Mouse (Mus musculus): ENCODE data around the gene Pdp2. TPM values are rescaled to one million over a fixed set of nuclear protein-coding genes. Genes with fewer than 3 reads are reported as not detected.

Pdp2 gene
- 1.0 and 1.1 TPM in 2 replicates for polyA plus RNA-seq (2012; rRNA removed)

DNA sequence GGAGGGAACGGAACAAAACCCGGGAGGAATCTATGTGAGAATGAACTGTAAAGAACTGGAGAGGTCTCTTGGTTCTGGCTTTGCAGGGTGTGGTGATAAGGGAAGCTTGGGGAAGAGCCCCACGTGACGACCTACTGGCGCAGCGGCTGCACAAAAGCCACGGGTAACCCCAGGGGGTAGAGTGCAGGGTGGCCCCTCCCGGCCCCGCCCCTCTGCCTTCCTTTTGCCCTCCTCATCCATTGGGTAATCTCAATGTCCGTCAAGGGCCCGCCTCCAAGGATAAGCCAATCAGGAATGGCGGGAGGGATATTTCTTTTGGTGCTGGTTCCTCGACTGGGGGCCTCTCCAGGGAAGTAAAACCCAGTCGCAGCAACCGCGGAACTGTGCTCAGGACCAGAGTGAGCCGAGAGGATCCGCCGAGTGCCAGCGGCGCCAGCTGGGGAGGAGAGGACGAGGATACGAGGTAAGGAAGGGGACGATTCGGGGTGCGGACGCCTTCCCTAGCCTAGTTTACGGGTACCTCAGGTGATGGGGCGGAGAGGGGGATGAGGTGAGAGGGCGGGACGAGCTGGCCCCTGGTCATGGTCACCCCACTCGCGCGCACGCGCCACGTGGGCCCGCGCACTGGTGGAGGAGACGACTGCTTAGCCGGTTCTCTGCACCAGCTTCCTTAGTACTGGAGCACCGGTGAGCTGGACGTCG is at the start of gene Pdp2:
Gene Pdp2 (plus strand): TSS at position 319 of the 702 bp plus-strand sequence.

GRCm38 (mm10) chr8:104624161-104624560 is 32.9 kb downstream of the Pdp2 start, which contains the start of gene Cdh16:
TSS of gene Cdh16 (minus strand) at chr8:104624396.

GRCm38 (mm10) chr8:104630981-104631663 is 39.9 kb downstream of the Pdp2 start, which contains the start of gene Rrad:
TSS of gene Rrad (minus strand) at chr8:104631327.

GRCm38 (mm10) chr8:104641426-104642323 is 50.4 kb downstream of the Pdp2 start, which contains the start of gene Ciao2b:
TSS of gene Ciao2b (minus strand) at chr8:104641965.

Other genes with a start within 250 kb of the Pdp2 start
- gene Cmtm4, start 195.6 kb upstream of the Pdp2 start, polyA plus RNA-seq (2012; rRNA removed) = 14.2 and 14.5 TPM in 2 replicates
- 3.2 and 4.5 TPM in 2 replicates for gene Dync1li2, start 148.4 kb upstream of the Pdp2 start, polyA plus RNA-seq (2012; rRNA removed)
- 0.04 and 0.13 TPM in 2 replicates for gene Terb1, start 81.5 kb upstream of the Pdp2 start, polyA plus RNA-seq (2012; rRNA removed)
- 0.77 and 0.78 TPM in 2 replicates for gene Nae1, start 56.8 kb upstream of the Pdp2 start, polyA plus RNA-seq (2012; rRNA removed)
- 2.8 and 3.1 TPM in 2 replicates for gene Car7, start 56.8 kb upstream of the Pdp2 start, polyA plus RNA-seq (2012; rRNA removed)
- gene Cdh16, start 32.9 kb downstream of the Pdp2 start, polyA plus RNA-seq (2012; rRNA removed) = 0.04 TPM in 1 of 2 replicates, not detected in the other
- 6.5 and 13.8 TPM in 2 replicates for gene Rrad, start 39.9 kb downstream of the Pdp2 start, polyA plus RNA-seq (2012; rRNA removed)
- 27.4 and 32.5 TPM in 2 replicates for gene Ciao2b, start 50.5 kb downstream of the Pdp2 start, polyA plus RNA-seq (2012; rRNA removed)
- 7.3 and 13.3 TPM in 2 replicates for gene Ces2a, start 142.6 kb downstream of the Pdp2 start, polyA plus RNA-seq (2012; rRNA removed)
- 4.8 and 6.6 TPM in 2 replicates for gene Ces2b, start 240.1 kb downstream of the Pdp2 start, polyA plus RNA-seq (2012; rRNA removed)